Mouse (Mus musculus) left cerebral cortex, adult 8-10 months (tissue): ENCODE results near the gene Arhgef5. TPM values are rescaled to one million over a fixed set of nuclear protein-coding genes. Genes with fewer than 3 reads are reported as not detected.

ENCODE experiments used
- DNase-seq, 2 experiments: peaks; one replicate each; pipeline ENCODE4 v3.0.0; 2022; ENCODE audit warnings: low spot score in 2 of 2
- total RNA-seq, 4 experiments: library from RNA; stranded (reverse); gene quantifications; 2 replicates each; pipeline ENCODE4 v1.2.4; 2022

Arhgef5 gene
- total RNA-seq, 4 experiments from 2014 or later, result 2.6 to 3.2 (median 2.8) TPM

DNA sequence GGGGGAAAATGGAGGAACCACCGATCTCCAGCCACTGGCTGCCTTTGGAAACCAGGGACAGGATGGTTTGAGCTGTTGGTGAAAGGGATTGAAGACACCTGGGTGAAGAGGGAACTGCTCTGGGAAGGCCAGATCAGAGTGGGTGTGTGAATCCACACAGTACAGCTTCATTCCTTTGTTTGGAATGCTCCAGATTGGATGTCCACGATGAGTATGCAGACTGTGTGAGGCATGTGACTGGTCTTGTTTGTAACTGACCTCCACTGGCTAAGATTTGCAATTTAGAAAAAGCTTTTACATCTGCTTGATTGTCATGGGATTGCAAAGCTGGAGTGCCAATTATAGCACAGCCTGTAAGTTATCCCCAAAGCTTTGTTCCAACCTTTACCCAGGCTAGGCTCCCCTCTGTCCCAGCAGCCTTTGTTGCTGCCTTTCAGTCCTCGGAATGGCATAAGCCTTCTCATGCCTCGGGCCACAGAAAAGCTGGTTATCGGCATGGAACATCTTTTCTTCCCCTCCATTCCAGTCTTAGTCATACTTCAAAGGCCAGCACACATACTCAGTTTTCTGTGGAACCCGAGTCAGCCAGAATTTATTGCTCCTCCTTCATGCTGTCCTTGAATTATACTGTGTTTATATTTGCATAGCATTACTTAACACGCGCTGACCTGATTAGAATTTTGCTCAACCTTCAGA, 47.7 kb downstream of the Arhgef5 start:
- no peak for DNase-seq

- no peak for DNase-seq
Measured at GRCm38 (mm10) chr6:43333479-43333878, 68.1 kb downstream of the Arhgef5 start.

DNA sequence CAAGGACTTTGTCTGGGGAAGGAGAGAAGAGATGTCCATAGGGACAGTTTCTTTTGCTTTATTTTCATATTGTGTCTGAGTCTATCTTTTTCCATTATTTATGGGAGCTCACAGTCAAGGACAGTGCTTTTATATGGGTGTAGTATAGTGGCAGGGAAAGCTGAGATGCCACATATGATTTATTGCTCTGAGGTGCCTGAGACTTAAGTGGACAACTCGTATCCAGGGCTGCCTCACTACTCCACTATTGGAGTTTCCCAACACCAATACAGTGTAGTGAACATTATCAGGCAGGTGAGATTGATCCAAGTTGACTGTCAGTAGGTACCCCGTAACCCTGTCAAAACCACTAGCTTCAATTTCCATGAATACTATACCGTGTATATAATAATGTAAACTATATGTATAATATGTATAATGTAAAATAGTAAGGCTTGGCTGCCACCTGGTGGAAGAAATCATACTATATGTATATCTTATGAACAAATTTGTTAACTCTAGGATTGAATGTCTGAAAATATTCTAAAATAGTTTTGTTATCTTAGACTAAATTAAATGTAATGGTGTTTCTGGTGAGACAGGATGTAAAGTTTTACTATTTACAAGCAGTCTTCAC, 70.3 kb downstream of the Arhgef5 start:
- DNase-seq, result no peak

DNA sequence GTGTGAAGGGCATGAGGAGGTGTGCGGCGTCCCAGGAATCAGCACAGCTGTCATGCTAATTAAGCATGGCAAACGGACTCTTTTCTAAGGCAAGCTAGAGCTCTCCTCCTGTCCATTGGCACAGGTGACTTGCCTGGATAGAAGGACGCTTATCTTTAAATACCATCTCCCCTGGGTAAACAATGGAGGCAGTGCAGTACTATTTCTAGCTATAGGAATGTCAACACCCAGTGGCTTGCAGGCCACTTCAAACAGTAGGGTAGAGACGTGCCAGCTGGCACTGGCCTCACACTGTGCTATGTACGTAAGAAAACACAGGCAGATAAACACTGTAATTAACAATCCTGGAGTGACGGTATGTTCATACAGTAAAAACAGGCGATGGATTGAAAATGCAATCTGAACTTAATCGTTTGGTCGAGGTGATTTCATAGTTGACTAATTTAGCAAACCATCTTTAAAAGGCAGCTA, 72.1 kb downstream of the Arhgef5 start:
- DNase-seq, result no peak

GRCm38 (mm10) chr6:43338804-43339203, 73.4 kb downstream of the Arhgef5 start:
- DNase-seq, result no peak

Other genes with a start within 250 kb of the Arhgef5 start
- gene Olfr441, start 159.2 kb upstream of the Arhgef5 start, total RNA-seq, result under 1 TPM in 1 of 4 experiments, not detected in 3; 0.50 TPM
- gene Olfr237-ps1, start 119.0 kb upstream of the Arhgef5 start, total RNA-seq, result not detected
- gene Olfr437, start 102.3 kb upstream of the Arhgef5 start, total RNA-seq, result not detected
- not detected for gene Olfr13, start 93.4 kb upstream of the Arhgef5 start, total RNA-seq
- gene Olfr435, start 68.4 kb upstream of the Arhgef5 start, total RNA-seq, result not detected
- gene Olfr434, start 52.6 kb upstream of the Arhgef5 start, total RNA-seq, result not detected
- not detected for gene Olfr47, start 34.1 kb upstream of the Arhgef5 start, total RNA-seq
- gene Nobox, start 44.0 kb downstream of the Arhgef5 start, total RNA-seq, result not detected